ENCODE assay signal across 21 mouse cellular contexts in genomic region chr3:141719050-141719449, GRCm38 (mm10).
A peak's percentile ranks its signal among the peaks of the same experiment; 100 is the strongest.
DNase-seq lines count a peak whose midpoint lies in the region; ATAC-seq and TF ChIP-seq lines count a peak whose summit lies in the region.
"Had no signal": no experiment of that assay in that cellular context is flagged by ENCODE, and none has a peak within 500 bp of the region (broad histone marks: within the 10 kb centered on the region; RNA-seq: fewer than 3 reads in every experiment).

No protein-coding gene starts in this region.

- H3K27me3 ChIP-seq in kidney, embryonic 15.5 days, result no peaks in the 10 kb centered on the region
- no peaks in the 10 kb centered on the region for H3K27me3 ChIP-seq in kidney, postnatal 0 days (ENCODE audit: insufficient read depth, low read length)
- H3K27me3 ChIP-seq: embryonic facial prominence, embryonic 12.5 days; forebrain, embryonic 13.5 days; forebrain, embryonic 15.5 days; Patski had no signal

- no peaks in the 10 kb centered on the region for H3K9me3 ChIP-seq in kidney, embryonic 15.5 days (replicated peaks)
- H3K9me3 ChIP-seq in kidney, postnatal 0 days (replicated peaks; ENCODE audit: low read length), result no peaks in the 10 kb centered on the region
- H3K9me3 ChIP-seq: embryonic facial prominence, embryonic 10.5 days; embryonic facial prominence, embryonic 12.5 days; forebrain, embryonic 13.5 days; forebrain, embryonic 15.5 days; G1E had no signal

- WGBS in kidney, embryonic 15.5 days, result 50% methylated on average over 5 of the region's 5 CpGs
- 52% methylated on average over 5 of the region's 5 CpGs for WGBS in kidney, postnatal 0 days

- 0 out of 2 replicates have a peak, but pooled peaks cover 5% of the 10 kb centered on the region for H3K4me1 ChIP-seq in kidney, embryonic 15.5 days
- no peaks in the 10 kb centered on the region for H3K4me1 ChIP-seq in kidney, postnatal 0 days (replicated peaks; ENCODE audit: insufficient read depth, low read length)
- H3K4me1 ChIP-seq: embryonic facial prominence, embryonic 12.5 days; forebrain, embryonic 13.5 days; forebrain, embryonic 15.5 days had no signal

- DNase-seq in kidney, adult 18-20 months, result no peak
- DNase-seq in kidney, postnatal 0 days (ENCODE audit: low spot score), result peak; percentile 21
- no peak for DNase-seq in kidney, adult 8-10 months
- DNase-seq in spleen, postnatal 10 days (ENCODE audit: low spot score in 2 of 2), result no peak
- DNase-seq: adrenal gland, adult 8-10 months; adrenal gland, postnatal 14 days; adrenal gland, postnatal 36 days; cerebellum, adult 11-12 months; cerebellum, adult 2 months; cerebellum, adult 9-10 months; cerebellum, postnatal 10 days; cerebellum, postnatal 25 days; forebrain, postnatal 0 days had no signal

- no peak overlapping the region for H3K9ac ChIP-seq in kidney, embryonic 15.5 days
- no peak overlapping the region for H3K9ac ChIP-seq in kidney, postnatal 0 days (ENCODE audit: low read depth, low read length)
- H3K9ac ChIP-seq: embryonic facial prominence, embryonic 12.5 days; forebrain, embryonic 13.5 days; forebrain, embryonic 15.5 days; forebrain, postnatal 0 days had no signal

- no peak overlapping the region for H3K4me2 ChIP-seq in kidney, embryonic 15.5 days
- no peak overlapping the region for H3K4me2 ChIP-seq in kidney, postnatal 0 days (ENCODE audit: low read length)
- H3K4me2 ChIP-seq: embryonic facial prominence, embryonic 12.5 days; forebrain, embryonic 13.5 days; forebrain, embryonic 15.5 days had no signal

- ATAC-seq in kidney, embryonic 15.5 days (replicated peaks; ENCODE audit: low FRiP score), result peak; percentile 52
- ATAC-seq in kidney, postnatal 0 days (replicated peaks; ENCODE audit: low FRiP score, low read depth), result no peak
- ATAC-seq: activated CD4-positive, CD25-positive, alpha-beta regulatory T cell, adult 4 months; forebrain, embryonic 13.5 days; forebrain, embryonic 15.5 days; forebrain, postnatal 0 days; Patski had no signal

- no peak overlapping the region for H3K4me3 ChIP-seq in kidney, embryonic 15.5 days (replicated peaks)
- no peak overlapping the region for H3K4me3 ChIP-seq in kidney, postnatal 0 days (replicated peaks; ENCODE audit: low read depth, low read length)
- H3K4me3 ChIP-seq: embryonic facial prominence, embryonic 10.5 days; embryonic facial prominence, embryonic 12.5 days; forebrain, embryonic 13.5 days; forebrain, embryonic 15.5 days had no signal

- H3K36me3 ChIP-seq in kidney, embryonic 15.5 days, result no peaks in the 10 kb centered on the region; the same call in 1 of the 2 replicates
- H3K36me3 ChIP-seq in kidney, postnatal 0 days (ENCODE audit: insufficient read depth, low read length), result no peaks in the 10 kb centered on the region
- H3K36me3 ChIP-seq: embryonic facial prominence, embryonic 10.5 days; embryonic facial prominence, embryonic 12.5 days; forebrain, embryonic 15.5 days; G1E had no signal

- H3K27ac ChIP-seq in kidney, embryonic 15.5 days, result no peak overlapping the region
- no peak overlapping the region for H3K27ac ChIP-seq in kidney, postnatal 0 days
- H3K27ac ChIP-seq: embryonic facial prominence, embryonic 10.5 days; embryonic facial prominence, embryonic 12.5 days; forebrain, embryonic 13.5 days; forebrain, embryonic 15.5 days had no signal

- no peak for TF ChIP-seq CTCF in kidney, postnatal 0 days (IDR thresholded peaks at IDR 0.05; ENCODE audit: low read depth)
